Mouse (Mus musculus): ENCODE measurements around the gene Sult2a3.
"Not testable (repeated sequence)": the region's sequence is repeated elsewhere in the genome, so short reads cannot be mapped to it uniquely, and the experiment has no call there.

Gene Sult2a3

DNA sequence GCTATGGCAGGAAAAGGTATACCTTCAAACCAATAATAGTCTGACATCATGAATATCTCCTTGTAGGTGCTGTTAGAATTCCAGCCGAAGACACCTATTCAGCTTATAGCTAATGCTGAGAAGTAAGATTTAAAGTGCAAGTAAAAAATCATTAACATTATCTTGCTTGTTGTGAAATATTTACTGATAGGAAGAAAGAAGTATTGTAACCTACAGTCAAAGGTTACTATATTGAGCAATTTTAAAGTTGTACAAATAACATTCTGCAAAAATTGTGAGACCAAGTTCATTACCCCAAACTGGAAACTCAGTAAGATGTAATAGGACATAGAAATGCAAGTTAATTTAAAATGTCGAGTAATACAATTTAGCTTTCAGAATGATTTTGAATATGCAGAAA is at the start of gene Sult2a3:
Sult2a3 (minus strand) TSS at position 101 of the 400 bp plus-strand sequence.
- no peak for DNase-seq (ENCODE audit: low spot score)

DNA sequence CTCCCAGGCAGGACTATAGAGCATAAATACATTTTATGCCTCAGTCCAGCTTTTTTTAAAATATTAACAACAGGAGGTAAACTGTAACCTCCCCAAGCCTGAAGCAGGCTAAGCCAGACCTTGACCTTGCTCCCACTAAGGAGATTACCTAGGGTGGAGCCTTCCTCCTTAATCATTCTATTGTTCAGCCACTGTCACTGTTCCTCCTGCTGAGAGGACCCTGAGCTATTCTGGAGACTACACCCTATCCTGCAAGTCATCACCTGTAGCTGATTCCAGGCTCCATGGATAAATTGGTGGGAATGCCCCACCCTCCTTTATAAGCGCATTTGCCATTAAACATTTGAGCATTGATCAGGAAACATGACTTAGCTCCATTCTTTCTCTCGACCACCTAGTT is 2.4 kb downstream of the Sult2a3 start:
- DNase-seq (ENCODE audit: low spot score), result no peak

GRCm38 (mm10) chr7:14119865-14120264 is 3.0 kb downstream of the Sult2a3 start:
- not testable (repeated sequence) for DNase-seq (ENCODE audit: low spot score)

- no peak for DNase-seq (ENCODE audit: low spot score)
These were observed 6.1 kb downstream of the Sult2a3 start for GRCm38 (mm10) chr7:14116761-14117160.

GRCm38 (mm10) chr7:14114471-14114870 is 8.4 kb downstream of the Sult2a3 start:
- DNase-seq (ENCODE audit: low spot score), result not testable (repeated sequence)

GRCm38 (mm10) chr7:14047821-14048220 is 75.0 kb downstream of the Sult2a3 start:
- not testable (repeated sequence) for DNase-seq (ENCODE audit: low spot score)

GRCm38 (mm10) chr7:14030831-14031230 is 92.0 kb downstream of the Sult2a3 start:
- DNase-seq (ENCODE audit: low spot score), result not testable (repeated sequence)
